Mouse (Mus musculus) forebrain, embryonic 13.5 days (tissue): ENCODE measurements around the gene Rsc1a1. TPM values are rescaled to one million over a fixed set of nuclear protein-coding genes. Genes with fewer than 3 reads are reported as not detected.

Source experiments
- ATAC-seq: fragments of 200-750 bp; cut with Nextera tagmentation; 2 replicates; pipeline ENCODE4 v1.8.0; 2017
- H3K27ac ChIP-seq: fragments of 300-500 bp; sonication (generic); 2 replicates; pipeline ENCODE4 v1.5.1; 2015; ENCODE audit warnings: inconsistent platforms, mild to moderate bottlenecking, moderate library complexity
- H3K27me3 ChIP-seq: fragments of 300-500 bp; sonication (generic); 2 replicates; pipeline ENCODE4 v1.6.1; 2015; ENCODE audit warnings: mild to moderate bottlenecking, inconsistent platforms
- H3K36me3 ChIP-seq: fragments of 300-500 bp; sonication (generic); 2 replicates; pipeline ENCODE4 v1.6.1; 2015; ENCODE audit warnings: mild to moderate bottlenecking, inconsistent platforms; ENCODE audit not compliant: poor library complexity, severe bottlenecking
- H3K4me1 ChIP-seq: fragments of 300-500 bp; sonication (generic); 2 replicates; pipeline ENCODE4 v1.6.1; 2015; ENCODE audit warnings: inconsistent platforms
- H3K4me2 ChIP-seq: fragments of 300-500 bp; sonication (generic); 2 replicates; pipeline ENCODE4 v1.6.1; 2015; ENCODE audit warnings: inconsistent platforms, mild to moderate bottlenecking, moderate library complexity
- H3K4me3 ChIP-seq: fragments of 300-500 bp; sonication (generic); 2 replicates; pipeline ENCODE4 v1.5.1; 2015; ENCODE audit warnings: mild to moderate bottlenecking, inconsistent platforms
- H3K9ac ChIP-seq: fragments of 300-500 bp; sonication (generic); 2 replicates; pipeline ENCODE4 v1.6.1; 2015; ENCODE audit warnings: mild to moderate bottlenecking, inconsistent platforms
- H3K9me3 ChIP-seq: fragments of 300-500 bp; sonication (generic); replicated peaks from 2 replicates; pipeline ENCODE4 v1.6.1; 2016; ENCODE audit warnings: inconsistent platforms
- WGBS: fragments of 180-500 bp; shearing (Covaris S2); methylation state at CpG from one replicate; pipeline ENCODE4 v1.1.7; 2015; 5-methylcytosine and 5-hydroxymethylcytosine counted together
- polyA plus RNA-seq: library from polyadenylated mRNA; unstranded; fragments of >200 nt; fragmentation: Nextera tagmentation; extraction: Ambion mirVana; gene quantifications from 2 replicates; pipeline ENCODE4 v1.2.1, GENCODE M21; 2015

Rsc1a1 gene
- 0.21 and 2.8 TPM in 2 replicates for polyA plus RNA-seq

- Histone ChIP-seq H3K27ac (no peak within 1 kb of the TSS), H3K36me3 (peaks cover 70% of the 10 kb centered on the region), H3K27me3 (no peaks in the 10 kb centered on the region), H3K4me3 (no peak within 1 kb of the TSS), H3K4me2 (no peak within 1 kb of the TSS), H3K4me1 (no peaks in the 10 kb centered on the region), H3K9ac (no peak within 1 kb of the TSS), H3K9me3 (no peaks in the 10 kb centered on the region)
- no peak for ATAC-seq
- WGBS = 93% methylated on average over 6 of the region's 6 CpGs
These were observed at the start of gene Rsc1a1 for GRCm38 (mm10) chr4:141685499-141685898. Rsc1a1 (minus strand) TSS chr4:141685599.

- 26% methylated on average over 9 of the region's 9 CpGs for WGBS
- ATAC-seq = no peak
- H3K4me3 ChIP-seq = peak overlapping the region; percentile 43
These were observed 49.8 kb upstream of the Rsc1a1 start for GRCm38 (mm10) chr4:141735206-141735560.

DNA sequence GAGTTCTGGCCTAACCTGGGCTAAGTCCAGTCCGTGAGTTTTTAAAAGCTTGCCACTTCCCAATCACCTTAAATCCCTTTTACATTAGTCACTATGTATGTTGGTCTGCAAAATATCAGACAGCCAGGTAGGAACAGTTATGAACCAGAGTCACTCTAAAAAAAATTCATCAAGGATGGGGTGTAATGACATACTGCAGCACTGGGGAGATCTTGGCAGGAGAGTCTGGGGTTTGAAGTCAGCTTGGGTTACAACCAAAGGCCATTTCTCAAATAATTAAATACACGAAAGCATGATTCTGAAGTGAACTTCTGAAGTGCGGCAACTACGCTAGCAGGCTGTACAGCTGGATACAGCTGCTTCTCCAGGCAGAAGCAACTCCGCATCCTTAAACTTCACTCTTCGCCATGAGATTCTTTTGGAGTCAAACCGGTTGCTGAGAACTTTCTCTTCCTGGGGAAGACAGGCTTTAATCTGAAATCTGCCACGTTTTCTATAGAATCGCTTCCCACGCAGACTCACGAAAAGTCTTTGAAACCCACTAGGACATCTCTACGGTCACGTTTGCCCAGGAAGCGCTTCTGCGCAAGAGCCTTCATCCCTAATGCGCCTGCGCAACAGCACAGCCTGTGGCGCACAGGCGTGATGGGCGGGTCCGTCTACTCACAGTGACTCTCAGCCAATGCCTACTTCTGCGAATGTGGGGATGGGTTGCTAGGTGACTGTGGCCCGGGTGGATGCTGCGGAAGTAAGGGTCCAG lies 49.2 kb upstream of the Rsc1a1 start:
- Histone ChIP-seq H3K9me3 (no peaks in the 10 kb centered on the region), H3K9ac (peak overlapping the region; percentile 61), H3K4me3 (peak overlapping the region; percentile 43), H3K4me2 (peak overlapping the region; percentile 75), H3K36me3 (no peaks in the 10 kb centered on the region), H3K27ac (no peak overlapping the region; the same call in 1 of the 2 replicates), H3K27me3 (peaks cover 5% of the 10 kb centered on the region; the same call in 1 of the 2 replicates), H3K4me1 (peaks cover 10% of the 10 kb centered on the region)
- WGBS = 7% methylated on average over 24 of the region's 24 CpGs
- peak; percentile 100 for ATAC-seq

More at GRCm38 (mm10) chr4:141735206-141735560, 49.8 kb upstream of the Rsc1a1 start:
- Histone ChIP-seq H3K9ac (peak overlapping the region; percentile 59), H3K36me3 (no peaks in the 10 kb centered on the region), H3K9me3 (no peaks in the 10 kb centered on the region), H3K4me2 (peak overlapping the region; percentile 75), H3K27ac (peak overlapping the region; percentile 12; the same call in 1 of the 2 replicates), H3K27me3 (peaks cover 3% of the 10 kb centered on the region; the same call in 1 of the 2 replicates), H3K4me1 (peaks cover 10% of the 10 kb centered on the region)

GRCm38 (mm10) chr4:141731766-141732165 lies 46.4 kb upstream of the Rsc1a1 start:
- no peak for ATAC-seq
- Histone ChIP-seq H3K36me3 (no peaks in the 10 kb centered on the region), H3K4me3 (no peak overlapping the region), H3K9me3 (no peaks in the 10 kb centered on the region), H3K9ac (no peak overlapping the region), H3K4me2 (no peak overlapping the region), H3K4me1 (peaks cover 10% of the 10 kb centered on the region), H3K27ac (no peak overlapping the region), H3K27me3 (peaks cover 5% of the 10 kb centered on the region; the same call in 1 of the 2 replicates)
- WGBS = 83% methylated on average over 5 of the region's 5 CpGs

DNA sequence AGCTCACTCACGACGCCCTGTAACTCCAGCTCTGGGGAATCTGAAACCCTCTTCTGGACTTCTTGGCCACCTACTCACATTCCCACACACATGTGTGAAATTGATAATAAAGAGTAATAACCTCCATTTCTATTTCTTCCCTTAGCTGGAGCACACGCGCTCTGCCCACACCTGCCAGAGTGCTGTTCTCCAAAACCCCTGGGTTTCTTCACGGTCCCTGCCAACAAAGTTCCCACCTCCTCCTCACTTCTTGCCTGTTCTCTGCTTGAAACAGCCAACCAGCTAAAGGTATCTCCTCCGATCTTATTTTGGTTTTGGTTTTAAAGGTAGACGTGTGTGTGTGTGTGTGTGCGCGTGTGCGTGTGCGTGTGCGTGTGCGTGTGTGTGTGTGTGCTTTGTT lies 45.0 kb upstream of the Rsc1a1 start:
- Histone ChIP-seq H3K9ac (no peak overlapping the region), H3K27me3 (peaks cover 6% of the 10 kb centered on the region; the same call in 1 of the 2 replicates), H3K4me1 (peaks cover 10% of the 10 kb centered on the region), H3K9me3 (no peaks in the 10 kb centered on the region), H3K4me2 (no peak overlapping the region), H3K36me3 (no peaks in the 10 kb centered on the region), H3K4me3 (no peak overlapping the region), H3K27ac (no peak overlapping the region)
- WGBS = 82% methylated on average over 13 of the region's 13 CpGs
- no peak for ATAC-seq

GRCm38 (mm10) chr4:141729266-141729665 lies 43.9 kb upstream of the Rsc1a1 start:
- no peak overlapping the region for H3K4me2 ChIP-seq
- no peaks in the 10 kb centered on the region for H3K36me3 ChIP-seq
- H3K9me3 ChIP-seq = no peaks in the 10 kb centered on the region
- ATAC-seq = no peak
- no peak overlapping the region for H3K4me3 ChIP-seq
- peaks cover 1% of the 10 kb centered on the region; the same call in 1 of the 2 replicates for H3K4me1 ChIP-seq
- no peak overlapping the region for H3K27ac ChIP-seq
- no peak overlapping the region for H3K9ac ChIP-seq
- H3K27me3 ChIP-seq = peaks cover 8% of the 10 kb centered on the region; the same call in 1 of the 2 replicates
- WGBS = 79% methylated on average over 3 of the region's 3 CpGs

DNA sequence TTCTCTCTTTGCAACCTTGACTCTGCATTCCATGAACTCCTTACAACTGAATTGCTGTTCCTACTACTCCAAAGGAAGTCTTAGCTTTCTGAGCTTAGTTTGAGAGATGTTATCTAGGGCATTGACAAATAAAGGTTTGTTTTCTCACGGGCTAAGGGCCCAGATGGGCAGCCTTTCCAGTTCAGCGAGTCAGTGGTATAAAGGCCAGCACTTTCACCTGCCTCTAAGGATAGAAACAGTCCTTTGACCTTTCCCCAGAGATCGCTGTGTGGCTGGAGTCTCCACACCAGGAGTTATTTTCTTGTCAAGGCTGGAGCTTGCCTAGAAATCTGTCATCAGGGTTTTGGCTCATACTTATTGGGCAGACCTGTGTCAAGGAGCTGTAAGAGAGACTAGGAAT lies 40.3 kb upstream of the Rsc1a1 start:
- H3K27ac ChIP-seq = no peak overlapping the region
- no peak overlapping the region for H3K4me2 ChIP-seq
- peaks cover 24% of the 10 kb centered on the region for H3K4me1 ChIP-seq
- 65% methylated on average over 3 of the region's 3 CpGs for WGBS
- peaks cover 7% of the 10 kb centered on the region; the same call in 1 of the 2 replicates for H3K27me3 ChIP-seq
- no peaks in the 10 kb centered on the region for H3K9me3 ChIP-seq
- no peak overlapping the region for H3K9ac ChIP-seq
- no peak for ATAC-seq
- H3K4me3 ChIP-seq = no peak overlapping the region
- H3K36me3 ChIP-seq = no peaks in the 10 kb centered on the region

GRCm38 (mm10) chr4:141725277-141725676 lies 39.9 kb upstream of the Rsc1a1 start:
- WGBS = 82% methylated on average over 5 of the region's 5 CpGs
- Histone ChIP-seq H3K27me3 (peaks cover 6% of the 10 kb centered on the region; the same call in 1 of the 2 replicates), H3K4me3 (no peak overlapping the region), H3K36me3 (peaks cover 3% of the 10 kb centered on the region), H3K9me3 (no peaks in the 10 kb centered on the region), H3K9ac (no peak overlapping the region), H3K4me2 (no peak overlapping the region), H3K4me1 (peaks cover 25% of the 10 kb centered on the region), H3K27ac (no peak overlapping the region)
- no peak for ATAC-seq

GRCm38 (mm10) chr4:141724594-141724993 lies 39.2 kb upstream of the Rsc1a1 start:
- Histone ChIP-seq H3K9ac (no peak overlapping the region), H3K36me3 (peaks cover 8% of the 10 kb centered on the region), H3K27me3 (0 out of 2 replicates have a peak, but pooled peaks cover 3% of the 10 kb centered on the region), H3K4me2 (no peak overlapping the region), H3K9me3 (no peaks in the 10 kb centered on the region), H3K27ac (no peak overlapping the region), H3K4me3 (no peak overlapping the region), H3K4me1 (peaks cover 28% of the 10 kb centered on the region)
- ATAC-seq = no peak
- 70% methylated on average over 11 of the region's 11 CpGs for WGBS

- Histone ChIP-seq H3K4me3 (peak overlapping the region; percentile 98), H3K27ac (no peak overlapping the region), H3K4me1 (peaks cover 31% of the 10 kb centered on the region), H3K9me3 (no peaks in the 10 kb centered on the region), H3K36me3 (peaks cover 8% of the 10 kb centered on the region), H3K4me2 (peak overlapping the region; percentile 96), H3K9ac (peak overlapping the region; percentile 98), H3K27me3 (0 out of 2 replicates have a peak, but pooled peaks cover 3% of the 10 kb centered on the region)
- ATAC-seq = peak; percentile 78
- WGBS = 7% methylated on average over 13 of the region's 13 CpGs
These were observed 38.3 kb upstream of the Rsc1a1 start for GRCm38 (mm10) chr4:141723673-141724068.

DNA sequence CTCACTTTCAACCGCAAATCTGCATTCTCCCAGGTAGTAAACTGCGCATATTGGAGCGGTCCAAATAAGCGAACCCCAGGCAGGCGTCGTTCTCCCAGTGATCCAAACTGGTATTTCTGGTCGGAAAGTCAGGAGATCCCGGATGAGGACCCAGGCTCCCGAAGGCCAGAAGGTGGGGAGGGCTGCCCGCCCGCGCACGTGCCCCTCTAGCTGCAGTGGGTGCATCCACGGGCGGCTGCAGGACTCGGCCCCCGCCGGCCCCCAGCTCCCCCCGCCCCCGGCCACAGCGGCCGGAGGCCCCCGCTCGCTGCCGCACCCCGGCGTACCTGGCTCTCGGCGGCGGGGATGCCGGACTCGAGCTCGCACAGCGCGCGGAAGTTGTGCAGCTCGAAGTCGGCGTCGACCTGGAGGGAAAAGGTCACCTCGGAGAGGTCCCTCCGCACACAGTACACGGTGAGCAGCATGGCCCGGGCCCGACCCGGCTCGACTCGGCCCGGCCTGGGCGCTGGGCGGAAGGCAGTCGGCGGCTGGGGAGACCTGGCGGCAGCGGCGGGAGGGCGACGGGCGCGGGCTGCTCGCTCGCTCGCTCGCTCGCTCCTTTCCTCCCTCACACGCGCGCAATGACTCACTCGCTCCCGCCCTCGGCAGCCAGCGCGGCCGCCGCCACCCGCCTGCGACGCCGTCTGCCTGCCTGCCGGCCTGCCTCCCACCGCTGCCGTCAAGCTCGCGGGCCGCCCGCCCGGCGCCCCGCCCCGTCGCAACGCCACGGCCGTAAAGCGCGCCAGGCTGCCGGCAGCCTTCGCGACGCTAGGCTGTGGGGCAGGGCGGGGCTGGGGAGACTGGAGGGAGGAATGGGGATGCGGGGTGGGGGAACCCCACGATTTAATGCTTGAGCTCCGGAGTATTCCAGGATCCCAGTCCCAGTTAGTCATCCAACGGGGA lies 37.6 kb upstream of the Rsc1a1 start, which contains the start of gene Ddi2:
Gene Ddi2, minus strand, starts transcription at position 689 of the 942 bp plus-strand sequence.
- peaks cover 8% of the 10 kb centered on the region for H3K36me3 ChIP-seq
- peak within 1 kb of the TSS; percentile 98 for H3K9ac ChIP-seq
- H3K4me1 ChIP-seq = peaks cover 31% of the 10 kb centered on the region
- peak; percentile 94 for ATAC-seq
- H3K4me2 ChIP-seq = peak within 1 kb of the TSS; percentile 96
- no peaks in the 10 kb centered on the region for H3K9me3 ChIP-seq
- 0 out of 2 replicates have a peak, but pooled peaks cover 3% of the 10 kb centered on the region for H3K27me3 ChIP-seq
- peak within 1 kb of the TSS; percentile 98 for H3K4me3 ChIP-seq
- peak within 1 kb of the TSS; percentile 91 for H3K27ac ChIP-seq
- WGBS = under 1% methylated on average over 76 of the region's 105 CpGs
